Mouse (Mus musculus): ENCODE results near the gene Myef2.

GRCm38 (mm10) chr2:125142336-125142735, 18.9 kb upstream of the Myef2 start:
- no peak for TF ChIP-seq HCFC1 (IDR thresholded peaks at IDR 0.05; ENCODE audit: borderline replicate concordance, insufficient read depth, low read length)
- no peak for TF ChIP-seq CHD2 (IDR thresholded peaks at IDR 0.05; ENCODE audit: low read depth, low read length)
